8 mouse cellular contexts compared by ENCODE assay signal in the genomic region with DNA sequence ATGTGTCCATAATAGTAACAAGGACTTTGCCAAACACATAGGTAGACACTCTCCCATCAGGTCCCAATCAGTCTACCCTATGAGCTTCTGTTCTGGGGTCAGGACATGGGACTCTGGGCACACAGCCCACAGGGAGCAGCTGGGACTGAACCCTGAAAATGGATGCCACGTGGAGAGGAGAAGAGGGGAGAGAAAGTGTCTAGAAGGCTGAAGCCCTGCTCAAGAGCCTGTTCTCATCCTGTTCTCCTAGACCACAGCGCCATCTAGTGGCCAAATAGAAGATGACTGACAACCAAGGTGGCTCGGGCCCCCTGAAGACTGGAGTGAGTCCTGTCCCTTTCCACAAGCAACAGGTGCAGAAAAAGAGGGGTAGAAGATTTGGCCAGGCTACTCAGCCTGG.
A peak's percentile ranks its signal among the peaks of the same experiment; 100 is the strongest.
DNase-seq lines count a peak whose midpoint lies in the region; ATAC-seq and TF ChIP-seq lines count a peak whose summit lies in the region.

No protein-coding gene starts in this region.

- H3K4me3 ChIP-seq in intestine, postnatal 0 days (ENCODE audit: low read depth, low read length): no peak overlapping the region
- no peak overlapping the region for H3K4me3 ChIP-seq in midbrain, embryonic 15.5 days

- no peak overlapping the region for H3K27ac ChIP-seq in intestine, postnatal 0 days (ENCODE audit: low read depth, low read length)
- no peak overlapping the region for H3K27ac ChIP-seq in midbrain, embryonic 15.5 days

- no peaks in the 10 kb centered on the region for H3K4me1 ChIP-seq in intestine, postnatal 0 days (replicated peaks; ENCODE audit: control insufficient read depth, insufficient read depth, low read length)
- H3K4me1 ChIP-seq in midbrain, embryonic 15.5 days: 0 out of 2 replicates have a peak, but pooled peaks cover 5% of the 10 kb centered on the region

- no peaks in the 10 kb centered on the region for H3K27me3 ChIP-seq in intestine, postnatal 0 days (replicated peaks; ENCODE audit: control insufficient read depth, insufficient read depth, low read length)
- H3K27me3 ChIP-seq in midbrain, embryonic 15.5 days (replicated peaks): no peaks in the 10 kb centered on the region

- peak; percentile 31; the same call in 1 of the 2 replicates for ATAC-seq in intestine, postnatal 0 days
- ATAC-seq in midbrain, embryonic 15.5 days (replicated peaks): peak; percentile 54

- no peaks in the 10 kb centered on the region for H3K9me3 ChIP-seq in intestine, postnatal 0 days (ENCODE audit: control insufficient read depth)
- no peaks in the 10 kb centered on the region for H3K9me3 ChIP-seq in midbrain, embryonic 15.5 days

- H3K4me2 ChIP-seq in intestine, postnatal 0 days (replicated peaks; ENCODE audit: low read depth): no peak overlapping the region
- H3K4me2 ChIP-seq in midbrain, embryonic 15.5 days: no peak overlapping the region

- intact Hi-C loops in left cerebral cortex, postnatal 4 days (cut with DNase I): loop anchor here (5.0 to 10.0 kb wide), 2 partner anchors 430 to 1368 kb away; partner anchors contain the start of gene Cdh4

- no peaks in the 10 kb centered on the region for H3K36me3 ChIP-seq in intestine, postnatal 0 days (ENCODE audit: control insufficient read depth, insufficient read depth)
- H3K36me3 ChIP-seq in midbrain, embryonic 15.5 days (replicated peaks): no peaks in the 10 kb centered on the region

- TF ChIP-seq CTCF in intestine, postnatal 0 days (IDR thresholded peaks at IDR 0.05; ENCODE audit: low read depth): peak; percentile 93

- WGBS in intestine, postnatal 0 days: 2% methylated on average over 3 of the region's 3 CpGs
- 4% methylated on average over 3 of the region's 3 CpGs for WGBS in midbrain, embryonic 15.5 days

- no peak overlapping the region for H3K9ac ChIP-seq in intestine, postnatal 0 days (ENCODE audit: low read depth, low read length)
- H3K9ac ChIP-seq in midbrain, embryonic 15.5 days: no peak overlapping the region

- DNase-seq in urinary bladder, adult 18-20 months (ENCODE audit: low spot score in 2 of 2): peak; percentile 32 to 40
- DNase-seq in urinary bladder, postnatal 10 days (ENCODE audit: low spot score): no peak
- DNase-seq in cerebellum, postnatal 25 days: peak; percentile 70 to 82
- DNase-seq in gastrocnemius, adult 18-20 months (ENCODE audit: low spot score): peak; percentile 66
- DNase-seq in left cerebral cortex, postnatal 4 days: peak; percentile 78
- DNase-seq in spleen, postnatal 4 days (ENCODE audit: low spot score in 2 of 2): peak; percentile 50 to 83
